Mouse (Mus musculus) spleen, adult 2 months (tissue): ENCODE results near the gene Trub2.

Source experiments
- CTCF ChIP-seq: fragments of 200-500 bp; IDR thresholded peaks from 2 replicates; pipeline ENCODE4 v1.5.1; 2011; ENCODE audit warnings: mild to moderate bottlenecking, inconsistent platforms; ENCODE audit not compliant: insufficient read depth, insufficient read length, insufficient replicate concordance; ENCODE audit errors: extremely low read depth
- POLR2A ChIP-seq: fragments of 200-500 bp; IDR thresholded peaks from 2 replicates; pipeline ENCODE4 v1.6.1; 2011; ENCODE audit warnings: low read depth, low read length, inconsistent platforms

DNA sequence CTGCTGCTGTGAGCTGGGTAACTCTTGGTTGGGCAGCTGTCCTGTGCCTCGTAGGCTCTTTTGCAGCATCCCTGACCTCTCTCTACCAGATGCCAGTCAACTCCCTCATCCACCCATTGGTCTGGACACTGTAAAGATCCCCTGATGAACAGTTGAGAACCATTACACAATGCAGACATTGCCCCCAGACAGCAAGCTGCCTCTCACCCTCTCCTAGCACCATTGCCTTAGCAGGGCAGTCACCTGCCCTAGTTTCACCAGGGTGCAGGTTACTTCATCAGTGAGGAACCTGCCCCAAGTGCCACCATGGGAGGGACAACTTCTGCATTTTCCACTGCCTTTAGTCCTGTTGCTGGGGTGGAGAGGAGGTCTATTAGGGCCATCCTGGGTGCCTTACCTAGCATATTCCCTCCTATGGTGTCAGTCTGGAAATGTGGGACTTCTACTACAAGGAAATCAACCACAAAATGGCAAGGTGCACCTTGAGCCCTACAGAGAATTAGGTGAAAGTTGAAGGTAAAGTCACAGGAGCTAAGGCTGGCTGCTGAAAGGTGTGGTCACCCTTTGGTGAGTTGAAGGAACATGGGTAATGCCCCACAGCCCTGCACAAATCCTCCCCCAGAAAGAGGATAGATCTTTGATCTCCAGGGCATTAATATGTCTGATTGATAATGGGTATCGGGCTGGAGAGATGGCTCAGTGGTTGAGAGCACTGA is 4.6 kb upstream of the Trub2 start:
- TF ChIP-seq CTCF (no peak), POLR2A (no peak)
